Mouse (Mus musculus) cerebellum, adult 18-20 months (tissue): ENCODE measurements around the gene Ptcd3.
"Not testable (repeated sequence)": the region's sequence is repeated elsewhere in the genome, so short reads cannot be mapped to it uniquely, and the experiment has no call there.

Experiments used
- DNase-seq, 2 experiments: peaks; one replicate each; pipeline ENCODE4 v3.0.0; 2021

Gene Ptcd3

GRCm38 (mm10) chr6:71868809-71869208 is 39.7 kb downstream of the Ptcd3 start:
- no peak for DNase-seq

GRCm38 (mm10) chr6:71867751-71868150 is 40.8 kb downstream of the Ptcd3 start:
- no peak for DNase-seq

GRCm38 (mm10) chr6:71846906-71847305 is 61.6 kb downstream of the Ptcd3 start:
- not testable (repeated sequence) for DNase-seq

- DNase-seq = no peak
Measured at GRCm38 (mm10) chr6:71840597-71841290, 67.8 kb downstream of the Ptcd3 start.

GRCm38 (mm10) chr6:71839815-71840214 is 68.7 kb downstream of the Ptcd3 start:
- no peak for DNase-seq

GRCm38 (mm10) chr6:71836811-71837210 is 71.7 kb downstream of the Ptcd3 start:
- peak; percentile 15 to 16 for DNase-seq

- peak; percentile 93 to 98 for DNase-seq
Measured at GRCm38 (mm10) chr6:71831581-71831960, 77.0 kb downstream of the Ptcd3 start.

- DNase-seq = peak; percentile 98 to 99
Measured at GRCm38 (mm10) chr6:71830690-71831580, 77.6 kb downstream of the Ptcd3 start, which contains the start of gene Immt. Immt (plus strand) TSS chr6:71831331.
